Mouse (Mus musculus): ENCODE results near the gene Cplane1.

Cplane1 gene

GRCm38 (mm10) chr15:8302944-8303343 lies 134.0 kb downstream of the Cplane1 start:
- no peak for DNase-seq

GRCm38 (mm10) chr15:8305474-8305873 lies 136.6 kb downstream of the Cplane1 start:
- DNase-seq, result no peak

DNA sequence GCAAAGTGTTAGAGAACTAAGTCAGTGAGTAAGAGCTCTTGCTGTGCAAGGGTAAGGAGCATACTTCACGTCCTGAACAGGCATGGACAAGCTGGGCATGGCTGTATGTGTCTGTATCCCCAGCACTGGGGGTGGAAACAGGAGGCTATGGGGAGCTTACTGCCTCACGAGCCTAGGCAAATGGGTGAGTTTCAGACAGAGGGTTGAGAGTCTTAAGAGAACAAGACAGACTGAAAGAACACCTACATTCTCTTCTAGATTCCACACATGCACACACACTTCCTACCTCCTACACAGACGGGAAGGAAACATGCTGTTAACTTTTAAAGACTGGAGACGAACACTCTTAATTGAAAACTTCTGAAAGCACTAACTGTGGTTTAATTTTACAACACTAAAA lies 148.5 kb downstream of the Cplane1 start:
- DNase-seq, result no peak

GRCm38 (mm10) chr15:8319191-8319590 lies 150.3 kb downstream of the Cplane1 start:
- no peak for DNase-seq

All from right cerebral cortex, postnatal 25 days (tissue).